Mouse (Mus musculus) ES-Bruce4 (cell line): Measurements from ENCODE around the gene Riok2.
"Not testable (repeated sequence)": the region's sequence is repeated elsewhere in the genome, so short reads cannot be mapped to it uniquely, and the experiment has no call there.

Experiments
- CTCF ChIP-seq: IDR thresholded peaks from one replicate; pipeline ENCODE4 v1.8.1; 2011; ENCODE audit warnings: low read depth, low read length
- POLR2A ChIP-seq: IDR thresholded peaks from one replicate; pipeline ENCODE4 v1.8.1; 2011; ENCODE audit warnings: low read length; ENCODE audit not compliant: insufficient read depth

DNA sequence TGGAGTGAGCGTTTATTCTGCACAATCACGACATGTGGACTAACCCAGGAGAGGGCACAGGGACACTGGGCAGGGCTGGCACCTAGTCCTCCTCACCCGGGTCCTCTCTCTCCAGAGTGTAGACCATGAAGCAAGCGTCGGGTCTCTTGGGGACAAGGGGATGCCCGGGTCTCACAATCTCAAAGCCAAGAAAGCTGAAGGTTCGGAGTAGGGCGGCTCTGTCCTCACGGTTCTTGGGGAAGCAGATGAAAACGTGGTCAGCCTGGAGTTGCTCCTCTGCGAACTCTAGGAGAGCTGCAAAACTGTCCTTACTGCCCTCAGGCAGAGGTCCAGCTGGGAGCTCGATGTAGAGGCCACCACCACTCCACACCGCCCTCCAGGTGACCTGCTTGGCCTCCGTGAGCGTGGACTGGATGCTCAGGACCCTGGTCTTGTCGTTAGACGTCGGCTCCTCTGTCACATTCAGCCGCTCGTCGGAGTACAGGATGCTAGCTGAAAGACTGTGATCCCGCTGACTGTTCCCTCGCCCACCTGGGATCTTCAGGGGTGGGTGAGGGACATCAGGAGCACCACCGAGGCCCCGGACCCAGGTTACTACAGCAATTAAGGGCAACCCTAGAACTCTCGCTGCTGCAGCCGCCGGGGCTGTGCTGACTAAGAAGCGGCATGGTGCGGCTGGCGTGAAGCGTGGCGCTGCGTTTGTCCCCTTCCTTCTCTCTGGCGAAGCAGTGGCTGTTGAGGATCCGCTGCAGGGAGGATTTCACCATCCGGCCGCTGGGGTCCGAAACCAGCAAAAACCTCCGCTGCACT lies 28.5 kb upstream of the Riok2 start:
- TF ChIP-seq CTCF, POLR2A: not testable (repeated sequence)
